Mouse (Mus musculus): ENCODE measurements around the gene Mpzl2. TPM values are rescaled to one million over a fixed set of nuclear protein-coding genes. Genes with fewer than 3 reads are reported as not detected.

Gene Mpzl2
- total RNA-seq, 2 experiments from 2014 or later: 8.3 to 10.4 TPM

- DNase-seq: no peak
Measured at GRCm38 (mm10) chr9:45085741-45086690, 46.4 kb downstream of the Mpzl2 start.

- no peak for DNase-seq
Measured at GRCm38 (mm10) chr9:45088040-45088439, 48.4 kb downstream of the Mpzl2 start.

DNA sequence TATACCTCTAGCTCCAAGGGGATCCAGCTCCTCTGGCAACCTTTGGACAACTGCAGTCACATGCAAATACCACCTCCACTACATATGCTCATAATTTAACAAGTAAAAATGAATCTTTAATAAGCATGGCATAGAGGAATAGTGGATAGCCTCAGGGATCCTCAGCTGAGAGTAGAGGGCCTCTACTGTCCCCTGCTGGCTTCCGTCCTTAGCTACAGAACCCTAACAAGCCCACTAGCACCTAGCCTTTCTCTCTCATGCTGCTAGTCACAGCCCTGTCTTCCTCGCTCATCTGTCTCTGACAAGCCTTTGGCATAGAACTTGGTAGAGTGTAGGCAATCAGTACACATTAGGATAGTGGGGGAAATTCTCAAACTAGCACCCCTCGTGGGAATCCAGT lies 51.2 kb downstream of the Mpzl2 start:
- no peak for DNase-seq

DNA sequence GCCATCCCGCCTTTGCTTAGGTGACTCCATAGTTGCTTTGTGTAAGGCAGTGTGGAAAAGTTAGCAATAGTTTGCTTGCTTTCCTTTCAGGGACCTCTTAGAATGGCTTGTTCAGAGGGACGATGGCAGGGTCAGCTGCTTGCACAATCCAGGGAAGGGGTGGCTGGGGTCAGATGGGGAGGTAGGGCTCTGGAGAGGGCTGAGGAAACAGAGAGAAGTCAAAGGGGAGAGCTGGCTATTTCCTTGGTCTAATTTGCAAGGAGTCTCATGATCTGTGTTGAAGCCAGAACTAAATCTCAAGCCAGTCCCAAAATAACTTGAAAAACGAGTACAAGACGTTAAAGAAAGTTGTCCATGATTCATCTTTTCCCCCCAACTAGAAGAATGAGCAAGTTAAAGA lies 53.0 kb downstream of the Mpzl2 start:
- peak in 1 of 2 experiments; percentile 35 for DNase-seq

GRCm38 (mm10) chr9:45095149-45095937 lies 55.7 kb downstream of the Mpzl2 start:
- no peak for DNase-seq

GRCm38 (mm10) chr9:45097877-45098276 lies 58.3 kb downstream of the Mpzl2 start:
- no peak for DNase-seq

DNA sequence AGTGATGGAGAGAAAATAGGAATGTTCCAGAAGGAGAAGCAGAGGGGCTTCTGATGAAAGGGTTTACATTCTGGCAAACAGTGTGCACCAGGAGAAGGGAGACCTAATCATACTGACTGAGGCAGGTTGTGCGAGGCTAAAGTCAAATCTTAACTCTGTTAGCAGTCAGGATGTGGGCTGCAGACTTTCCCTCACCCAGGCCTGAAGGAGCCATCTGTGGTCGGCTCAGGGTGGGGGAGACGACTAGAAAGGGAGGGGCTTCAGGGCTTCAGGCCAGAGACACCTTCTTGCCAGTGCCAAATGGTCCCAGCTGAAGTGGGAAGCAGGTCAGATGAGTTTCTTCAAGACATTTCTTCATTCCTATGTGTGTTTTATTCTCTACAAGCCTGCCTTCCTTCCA lies 58.8 kb downstream of the Mpzl2 start:
- DNase-seq: no peak

DNA sequence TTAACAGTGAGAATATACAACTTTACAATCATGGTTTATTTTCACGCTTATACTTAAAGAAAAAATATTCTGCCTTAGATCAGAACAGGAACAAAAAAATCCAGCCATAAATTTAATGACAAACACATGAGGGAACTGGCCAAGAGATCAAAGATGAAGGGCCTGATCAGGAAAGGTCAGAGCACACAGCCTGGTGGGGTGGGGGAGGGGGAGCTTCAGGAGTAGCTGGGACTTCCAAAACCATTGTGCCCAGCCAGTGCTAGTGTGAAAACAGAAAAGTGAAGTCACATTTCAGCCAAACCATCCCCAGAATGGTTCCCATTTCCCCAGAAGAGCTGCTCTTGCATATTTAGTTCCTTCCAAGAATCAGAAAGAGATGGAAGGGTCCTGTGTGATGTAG lies 62.9 kb downstream of the Mpzl2 start:
- peak; percentile 42 to 70 for DNase-seq

GRCm38 (mm10) chr9:45103211-45103979 lies 63.8 kb downstream of the Mpzl2 start:
- no peak for DNase-seq

Other genes starting within 250 kb of the Mpzl2 start
- gene Tmem25, start 240.5 kb upstream of the Mpzl2 start, total RNA-seq (2021): 1 to 10 TPM; 2.2 to 8.8 TPM
- 1 to 10 TPM; 1.2 to 4.1 TPM for gene Ttc36, start 236.7 kb upstream of the Mpzl2 start, total RNA-seq (2021)
- gene Kmt2a, start 158.5 kb upstream of the Mpzl2 start, total RNA-seq (2021): 10 to 100 TPM; 31.9 to 38.3 TPM
- 100 to 1,000 TPM; 605 to 637 TPM for gene Atp5l, start 119.1 kb upstream of the Mpzl2 start, total RNA-seq (2021)
- 100 to 1,000 TPM in 1 of 2 experiments, 10 to 100 TPM in 1; 97.9 to 105 TPM for gene Ube4a, start 74.2 kb upstream of the Mpzl2 start, total RNA-seq (2021)
- gene Cd3g, start 59.4 kb upstream of the Mpzl2 start, total RNA-seq (2021): under 1 TPM in 1 of 2 experiments, not detected in 1; 0.30 TPM
- 1 to 10 TPM in 1 of 2 experiments, not detected in 1; 1.5 TPM for gene Cd3d, start 58.0 kb upstream of the Mpzl2 start, total RNA-seq (2021)
- gene Cd3e, start 30.2 kb upstream of the Mpzl2 start, total RNA-seq (2021): under 1 TPM in 1 of 2 experiments, not detected in 1; 0.60 TPM
- 10 to 100 TPM in 1 of 2 experiments, 1 to 10 TPM in 1; 5.3 to 12.2 TPM for gene Mpzl3, start 15.4 kb downstream of the Mpzl2 start, total RNA-seq (2021)
- gene Jaml, start 39.4 kb downstream of the Mpzl2 start, total RNA-seq (2021): 1 to 10 TPM; 1.9 to 3.1 TPM
- gene Scn2b, start 78.0 kb downstream of the Mpzl2 start, total RNA-seq (2021): 10 to 100 TPM; 10.6 to 15.7 TPM
- under 1 TPM; 0.60 to 0.66 TPM for gene Scn4b, start 98.6 kb downstream of the Mpzl2 start, total RNA-seq (2021)
- under 1 TPM in 1 of 2 experiments, not detected in 1; 0.36 TPM for gene BC049352, start 142.2 kb downstream of the Mpzl2 start, total RNA-seq (2021)
- gene Tmprss4, start 164.3 kb downstream of the Mpzl2 start, total RNA-seq (2021): not detected
- gene Il10ra, start 229.3 kb downstream of the Mpzl2 start, total RNA-seq (2021): 1 to 10 TPM; 2.4 to 2.5 TPM

Measured in adrenal gland, postnatal 36 days (tissue).